Mouse (Mus musculus) embryonic facial prominence, embryonic 14.5 days (tissue): ENCODE results near the gene Gpr153. TPM values are rescaled to one million over a fixed set of nuclear protein-coding genes. Genes with fewer than 3 reads are reported as not detected.
A peak's percentile ranks its signal among the peaks of the same experiment; 100 is the strongest.

Source experiments
- ATAC-seq: fragments of 200-750 bp; cut with Nextera tagmentation; 2 replicates; pipeline ENCODE4 v1.8.0; 2017; ENCODE audit warnings: low read depth, moderate number of reproducible peaks, moderate TSS enrichment
- DNase-seq: peaks from one replicate; pipeline ENCODE4 v3.0.0-alpha.2; 2015; ENCODE audit warnings: low spot score
- H3K27ac ChIP-seq: fragments of 300-500 bp; sonication (generic); replicated peaks from 2 replicates; pipeline ENCODE4 v1.5.1; 2014; ENCODE audit warnings: low read depth, mild to moderate bottlenecking, low read length, moderate library complexity
- H3K27me3 ChIP-seq: fragments of 300-500 bp; sonication (generic); replicated peaks from 2 replicates; pipeline ENCODE4 v1.6.1; 2014; ENCODE audit warnings: low read length; ENCODE audit not compliant: control insufficient read depth, insufficient read depth
- H3K36me3 ChIP-seq: fragments of 300-500 bp; sonication (generic); 2 replicates; pipeline ENCODE4 v1.6.1; 2014; ENCODE audit warnings: low read length, mixed read lengths; ENCODE audit not compliant: control insufficient read depth, insufficient read depth
- H3K4me1 ChIP-seq: fragments of 300-500 bp; sonication (generic); 2 replicates; pipeline ENCODE4 v1.6.1; 2014; ENCODE audit warnings: antibody characterized with exemption, low read length; ENCODE audit not compliant: control insufficient read depth, insufficient read depth
- H3K4me2 ChIP-seq: fragments of 300-500 bp; sonication (generic); 2 replicates; pipeline ENCODE4 v1.6.1; 2014; ENCODE audit warnings: low read depth, mild to moderate bottlenecking, low read length, moderate library complexity, mixed read lengths
- H3K4me3 ChIP-seq: fragments of 300-500 bp; sonication (generic); 2 replicates; pipeline ENCODE4 v1.5.1; 2014; ENCODE audit warnings: low read depth, mild to moderate bottlenecking, low read length
- H3K9ac ChIP-seq: fragments of 300-500 bp; sonication (generic); 2 replicates; pipeline ENCODE4 v1.6.1; 2014; ENCODE audit warnings: low read depth, mild to moderate bottlenecking, low read length, moderate library complexity, mixed read lengths
- H3K9me3 ChIP-seq: fragments of 300-500 bp; sonication (generic); 2 replicates; pipeline ENCODE4 v1.6.1; 2016; ENCODE audit warnings: low read length; ENCODE audit not compliant: control insufficient read depth
- WGBS: fragments of 180-500 bp; shearing (Covaris S2); extraction: QIAGEN DNeasy Blood & Tissue Kit; methylation state at CpG from one replicate; pipeline ENCODE4 v1.1.7; 2014; 5-methylcytosine and 5-hydroxymethylcytosine counted together
- polyA plus RNA-seq: library from polyadenylated mRNA; unstranded; fragments of >200 nt; fragmentation: Nextera tagmentation; extraction: Ambion mirVana; gene quantifications from 2 replicates; pipeline ENCODE4 v1.2.1, GENCODE M21; 2014

The Gpr153 gene
- polyA plus RNA-seq, 1 experiment from 2014 or later, result 40.7 TPM

DNA sequence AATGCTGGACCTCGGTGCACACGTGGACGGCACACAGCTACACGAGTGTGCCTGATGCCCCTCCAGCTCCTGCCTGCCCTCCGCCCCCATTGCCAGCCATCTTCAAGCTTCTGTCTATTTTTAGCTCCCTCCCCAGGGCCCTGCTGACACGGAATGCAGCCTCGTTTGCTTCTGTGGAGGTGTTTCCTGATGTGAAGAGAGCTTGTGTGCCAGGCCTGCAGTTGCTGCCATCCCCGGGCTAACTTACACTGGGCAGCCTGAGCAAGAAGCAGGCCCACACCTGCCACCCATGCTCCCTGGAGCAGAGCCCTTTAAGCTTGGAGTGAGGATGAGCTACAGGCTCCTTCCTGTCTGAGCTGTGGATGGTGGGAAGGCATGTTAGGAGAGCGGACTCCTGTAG, 11.8 kb upstream of the Gpr153 start:
- no peak overlapping the region for H3K27ac ChIP-seq
- H3K27me3 ChIP-seq, result no peaks in the 10 kb centered on the region
- no peak overlapping the region for H3K9ac ChIP-seq
- no peaks in the 10 kb centered on the region for H3K9me3 ChIP-seq
- no peak overlapping the region for H3K4me2 ChIP-seq
- DNase-seq (no peak), ATAC-seq (no peak)
- peaks cover 18% of the 10 kb centered on the region; the same call in 1 of the 2 replicates for H3K4me1 ChIP-seq
- no peaks in the 10 kb centered on the region for H3K36me3 ChIP-seq
- WGBS, result 54% methylated on average over 9 of the region's 9 CpGs
- no peak overlapping the region for H3K4me3 ChIP-seq

DNA sequence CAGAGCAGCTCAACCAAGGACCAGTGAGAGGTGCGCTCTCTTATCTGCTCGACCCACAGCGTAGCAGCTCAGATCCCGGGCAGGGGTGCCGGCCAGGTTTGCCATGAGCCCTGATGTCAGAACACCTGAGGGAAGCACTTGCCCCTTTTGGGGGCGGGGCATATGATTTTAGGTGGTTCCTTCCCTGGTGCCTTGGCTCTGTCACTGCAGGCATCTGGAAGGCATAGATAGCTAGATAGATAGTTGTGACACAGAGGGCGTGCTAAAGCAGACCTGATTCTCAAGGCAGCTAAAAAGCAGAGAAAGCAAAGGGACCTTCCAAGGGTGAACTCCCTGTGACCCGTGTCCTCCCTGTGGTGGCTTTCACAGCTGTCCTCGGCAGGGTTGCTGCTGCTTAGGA, 10.9 kb upstream of the Gpr153 start:
- WGBS, result 55% methylated on average over 9 of the region's 9 CpGs
- DNase-seq, result no peak

DNA sequence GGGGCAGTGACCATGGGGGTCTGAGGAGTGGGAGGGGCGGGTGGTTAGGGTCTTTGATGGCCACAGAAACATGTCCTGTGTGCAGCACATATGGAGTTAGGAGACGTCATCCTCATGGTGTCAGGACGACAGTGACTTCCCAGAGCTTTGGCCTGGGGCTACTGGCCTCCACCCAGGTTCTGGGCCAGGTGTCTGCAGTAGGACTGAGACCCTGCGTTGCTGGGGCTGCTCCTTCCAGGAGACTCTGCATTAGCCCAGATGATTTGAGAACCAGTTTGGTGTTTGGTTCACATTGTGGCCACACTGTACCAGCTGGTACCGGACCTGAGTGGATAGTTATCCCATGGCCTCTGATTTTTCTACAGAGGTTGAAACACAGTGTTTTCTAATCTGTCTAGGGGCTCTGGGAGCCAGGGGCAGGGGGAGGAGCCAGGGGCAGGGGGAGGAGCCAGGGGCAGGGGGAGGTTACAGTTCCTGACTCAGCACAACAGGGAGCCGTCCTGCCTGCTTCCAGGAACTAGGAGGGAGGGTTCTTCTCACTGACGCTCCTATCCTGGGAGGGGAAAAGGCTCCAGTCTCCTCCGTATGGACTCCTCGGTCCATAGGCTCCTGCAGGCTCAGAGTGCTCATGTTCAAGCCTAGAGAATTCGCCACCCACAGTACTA, 10.4 kb upstream of the Gpr153 start:
- Histone ChIP-seq H3K4me3 (no peak overlapping the region), H3K9me3 (no peaks in the 10 kb centered on the region), H3K4me1 (peaks cover 18% of the 10 kb centered on the region), H3K9ac (no peak overlapping the region), H3K27me3 (no peaks in the 10 kb centered on the region), H3K36me3 (no peaks in the 10 kb centered on the region), H3K4me2 (no peak overlapping the region), H3K27ac (no peak overlapping the region)
- ATAC-seq (0 out of 2 replicates have a peak, but pooled peaks have one; percentile 58), DNase-seq (peak; percentile 73)
- WGBS, result 24% methylated on average over 9 of the region's 10 CpGs

More for the DNA sequence above, 10.9 kb upstream of the Gpr153 start:
- Histone ChIP-seq H3K36me3 (no peaks in the 10 kb centered on the region), H3K4me1 (peaks cover 18% of the 10 kb centered on the region), H3K4me3 (no peak overlapping the region), H3K27ac (no peak overlapping the region), H3K9ac (no peak overlapping the region), H3K4me2 (no peak overlapping the region), H3K9me3 (no peaks in the 10 kb centered on the region), H3K27me3 (no peaks in the 10 kb centered on the region)
- ATAC-seq, result no peak

DNA sequence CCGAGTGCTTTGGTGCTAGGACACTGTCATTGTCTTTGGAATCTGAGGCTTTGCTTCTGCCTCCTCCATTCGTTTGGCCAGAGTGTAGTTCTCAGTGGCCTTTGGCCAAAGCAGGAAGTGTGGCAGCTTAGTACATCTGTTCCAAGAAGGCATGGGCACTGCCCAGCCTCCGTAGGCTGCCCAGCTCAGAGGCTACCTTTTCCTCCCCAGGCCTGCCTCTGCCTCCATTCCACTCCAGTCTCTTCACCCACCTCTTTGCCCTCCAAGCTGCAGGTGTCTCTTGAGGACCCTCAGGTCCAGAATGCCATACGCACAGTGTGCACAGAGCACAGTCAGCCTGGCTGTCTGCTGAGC, 9.9 kb upstream of the Gpr153 start:
- no peak overlapping the region for H3K27ac ChIP-seq
- H3K4me2 ChIP-seq, result no peak overlapping the region
- no peak overlapping the region for H3K4me3 ChIP-seq
- no peak overlapping the region for H3K9ac ChIP-seq
- H3K36me3 ChIP-seq, result no peaks in the 10 kb centered on the region
- no peaks in the 10 kb centered on the region for H3K27me3 ChIP-seq
- H3K9me3 ChIP-seq, result no peaks in the 10 kb centered on the region
- H3K4me1 ChIP-seq, result peaks cover 18% of the 10 kb centered on the region
- WGBS, result 47% methylated on average over 4 of the region's 4 CpGs
- no peak for DNase-seq
- ATAC-seq, result no peak

GRCm38 (mm10) chr4:152264867-152265568, 9.0 kb upstream of the Gpr153 start:
- ATAC-seq, result no peak
- H3K27ac ChIP-seq, result no peak overlapping the region
- WGBS, result 89% methylated on average over 9 of the region's 9 CpGs

GRCm38 (mm10) chr4:152265791-152266190, 8.2 kb upstream of the Gpr153 start:
- no peaks in the 10 kb centered on the region for H3K9me3 ChIP-seq

More at GRCm38 (mm10) chr4:152264867-152265568, 9.0 kb upstream of the Gpr153 start:
- H3K9me3 ChIP-seq, result no peaks in the 10 kb centered on the region
- no peak overlapping the region for H3K4me2 ChIP-seq
- H3K4me1 ChIP-seq, result peaks cover 18% of the 10 kb centered on the region
- no peak overlapping the region for H3K4me3 ChIP-seq
- H3K27me3 ChIP-seq, result no peaks in the 10 kb centered on the region
- no peaks in the 10 kb centered on the region for H3K36me3 ChIP-seq
- no peak overlapping the region for H3K9ac ChIP-seq
- no peak for DNase-seq

GRCm38 (mm10) chr4:152266236-152266895, 7.7 kb upstream of the Gpr153 start:
- no peaks in the 10 kb centered on the region for H3K27me3 ChIP-seq
- H3K4me3 ChIP-seq, result no peak overlapping the region
- H3K27ac ChIP-seq, result peak overlapping the region; percentile 35
- 52% methylated on average over 10 of the region's 10 CpGs for WGBS
- ATAC-seq (no peak), DNase-seq (peak; percentile 39)
- H3K4me2 ChIP-seq, result no peak overlapping the region
- H3K4me1 ChIP-seq, result peaks cover 18% of the 10 kb centered on the region
- no peaks in the 10 kb centered on the region for H3K9me3 ChIP-seq
- no peaks in the 10 kb centered on the region for H3K36me3 ChIP-seq
- no peak overlapping the region for H3K9ac ChIP-seq

More at GRCm38 (mm10) chr4:152265791-152266190, 8.2 kb upstream of the Gpr153 start:
- Histone ChIP-seq H3K4me2 (no peak overlapping the region), H3K9ac (no peak overlapping the region), H3K27ac (peak overlapping the region; percentile 35), H3K36me3 (no peaks in the 10 kb centered on the region), H3K4me1 (peaks cover 18% of the 10 kb centered on the region), H3K4me3 (no peak overlapping the region), H3K27me3 (no peaks in the 10 kb centered on the region)
- 57% methylated on average over 5 of the region's 5 CpGs for WGBS
- no peak for DNase-seq
- ATAC-seq, result no peak

DNA sequence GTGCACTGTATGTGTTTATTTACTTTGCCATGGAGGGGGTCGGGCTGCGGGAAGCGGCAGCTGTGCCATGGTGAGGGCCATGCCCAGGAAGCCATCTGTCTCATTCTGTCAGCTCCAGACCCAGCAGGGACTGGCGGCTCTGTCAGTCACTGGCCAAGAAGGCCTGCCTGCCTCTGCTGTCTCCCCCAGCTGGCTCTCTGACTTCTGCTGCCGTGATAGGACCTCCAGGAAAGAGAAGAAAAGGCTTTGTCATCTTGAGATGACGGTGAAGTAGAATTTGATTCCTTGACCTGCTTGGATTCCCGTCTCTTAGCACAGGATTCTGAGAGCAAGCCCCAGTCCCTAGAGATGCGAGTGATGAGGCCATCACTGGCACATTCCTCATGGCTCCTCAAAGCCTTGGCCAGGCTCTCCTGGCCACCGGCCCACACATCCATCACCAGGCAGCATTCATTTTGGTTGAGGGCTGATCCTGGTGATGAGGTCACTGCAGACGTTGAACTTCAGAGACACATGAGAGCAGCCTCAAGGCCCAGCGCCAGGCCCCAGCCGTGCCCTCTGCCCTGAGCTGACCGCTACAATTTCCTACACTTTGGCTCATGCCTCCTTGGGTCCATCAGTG, 6.2 kb upstream of the Gpr153 start:
- no peaks in the 10 kb centered on the region for H3K36me3 ChIP-seq
- ATAC-seq, result no peak
- H3K27me3 ChIP-seq, result no peaks in the 10 kb centered on the region
- no peak overlapping the region for H3K4me2 ChIP-seq
- H3K9ac ChIP-seq, result no peak overlapping the region
- no peak overlapping the region for H3K4me3 ChIP-seq
- no peak overlapping the region for H3K27ac ChIP-seq
- peaks cover 25% of the 10 kb centered on the region for H3K4me1 ChIP-seq
- H3K9me3 ChIP-seq, result no peaks in the 10 kb centered on the region
- WGBS, result 67% methylated on average over 13 of the region's 13 CpGs
- DNase-seq, result peak; percentile 42
